Mouse (Mus musculus) fibroblast of lung, adult 2 months (primary cell): ENCODE results near the gene Nsf.
"Not testable (repeated sequence)": the region's sequence is repeated elsewhere in the genome, so short reads cannot be mapped to it uniquely, and the experiment has no call there.

ENCODE experiments used
- DNase-seq: peaks from one replicate; pipeline ENCODE4 v3.0.0-alpha.2; 2011; ENCODE audit warnings: low read depth

Nsf gene

GRCm38 (mm10) chr11:103953896-103954292 is at the start of gene Nsf:
TSS of gene Nsf (minus strand) at chr11:103954056.
- DNase-seq = peak; percentile 46

DNA sequence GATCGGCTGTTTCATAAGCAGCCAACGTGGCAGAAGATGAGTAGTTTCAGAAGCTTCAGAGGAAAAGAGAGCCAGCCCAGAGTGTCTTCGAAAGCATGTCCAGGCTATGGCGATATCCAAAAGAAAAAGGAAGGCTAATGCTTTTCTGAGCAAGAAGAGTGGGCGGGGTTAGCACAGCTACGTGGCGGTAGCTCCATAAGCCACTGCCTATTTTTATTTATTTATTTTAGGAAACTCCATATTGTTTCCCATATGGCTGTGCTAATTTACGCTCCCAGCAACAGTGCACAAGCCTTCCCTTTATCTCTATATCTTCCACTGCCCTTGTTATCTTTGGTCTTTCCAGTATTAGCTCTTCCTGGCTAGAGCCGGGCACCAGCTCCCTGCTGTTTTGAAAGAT is 49.5 kb upstream of the Nsf start:
- DNase-seq = no peak

DNA sequence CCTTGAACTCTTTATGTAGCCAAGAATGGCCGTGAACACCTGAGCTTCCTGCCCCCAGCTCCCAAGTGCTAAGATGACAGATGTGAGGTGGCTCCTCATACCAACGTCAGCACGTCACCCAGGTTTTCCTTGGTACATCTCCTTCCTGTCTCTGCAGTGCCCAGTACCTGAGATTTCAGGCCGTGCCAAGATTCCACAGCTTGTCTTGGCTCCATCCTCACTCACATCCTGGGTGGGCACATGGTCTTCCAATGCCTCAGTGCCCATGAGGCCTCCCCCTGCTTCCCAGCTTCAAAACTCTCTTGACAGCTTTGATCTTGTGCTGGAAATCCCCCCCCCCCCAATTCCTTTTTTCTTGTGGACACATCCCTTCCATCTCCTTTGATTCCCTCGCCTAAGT is 48.3 kb upstream of the Nsf start:
- DNase-seq = no peak

- no peak for DNase-seq
Measured at GRCm38 (mm10) chr11:104001395-104001955, 47.6 kb upstream of the Nsf start.

DNA sequence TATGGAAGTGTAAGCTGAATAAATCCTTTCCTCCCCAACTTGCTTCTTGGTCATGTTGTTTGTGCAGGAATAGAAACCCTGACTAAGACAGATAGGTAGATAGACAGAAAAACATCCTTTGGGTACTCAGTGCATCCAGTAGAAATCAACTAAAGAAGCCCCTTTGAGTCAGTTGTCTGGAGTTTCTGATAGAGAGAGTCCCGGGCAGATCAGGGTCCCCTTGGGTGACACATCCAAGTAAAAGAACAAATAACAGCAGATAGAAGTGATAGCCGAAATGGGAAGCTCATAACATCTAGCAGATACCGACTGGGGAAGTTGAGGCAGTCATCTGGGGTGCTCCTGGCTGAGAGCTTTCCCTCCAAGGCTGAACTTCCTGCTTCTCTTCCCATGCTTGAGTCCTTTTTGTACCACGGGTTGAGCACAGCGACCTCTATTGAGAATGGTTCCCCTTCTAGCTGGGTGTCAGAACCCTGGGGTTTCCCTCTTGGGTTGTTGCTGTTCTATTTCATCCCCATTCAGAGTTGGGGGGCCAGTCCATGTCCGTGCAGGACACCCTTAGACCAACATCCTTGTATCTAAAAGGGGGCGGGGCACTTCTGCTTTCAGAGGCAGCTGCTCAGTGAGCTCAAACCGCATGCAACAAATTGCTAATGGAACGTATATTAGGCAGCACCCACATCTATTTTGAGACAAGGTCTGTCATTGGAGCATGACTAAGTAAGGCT is 47.0 kb upstream of the Nsf start:
- DNase-seq = no peak

DNA sequence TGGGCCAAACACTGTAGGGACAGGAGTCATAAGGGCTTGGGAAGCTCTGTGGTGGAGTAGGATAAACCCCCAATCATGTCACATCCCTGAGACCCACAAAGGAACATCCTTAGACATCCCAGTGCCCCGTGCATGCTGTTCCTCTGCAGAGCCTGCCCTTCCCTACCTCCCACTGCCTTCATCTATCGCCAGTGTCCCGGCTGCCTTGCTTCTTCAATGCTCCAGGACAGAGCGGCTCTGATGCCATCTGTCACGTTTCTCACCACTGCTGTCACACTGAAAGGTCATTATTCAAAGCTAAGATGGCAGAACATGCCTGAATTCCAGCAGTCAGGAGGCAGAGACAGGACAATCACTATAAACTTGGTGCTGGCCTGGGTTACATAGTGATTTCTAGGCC is 44.9 kb upstream of the Nsf start:
- no peak for DNase-seq

DNA sequence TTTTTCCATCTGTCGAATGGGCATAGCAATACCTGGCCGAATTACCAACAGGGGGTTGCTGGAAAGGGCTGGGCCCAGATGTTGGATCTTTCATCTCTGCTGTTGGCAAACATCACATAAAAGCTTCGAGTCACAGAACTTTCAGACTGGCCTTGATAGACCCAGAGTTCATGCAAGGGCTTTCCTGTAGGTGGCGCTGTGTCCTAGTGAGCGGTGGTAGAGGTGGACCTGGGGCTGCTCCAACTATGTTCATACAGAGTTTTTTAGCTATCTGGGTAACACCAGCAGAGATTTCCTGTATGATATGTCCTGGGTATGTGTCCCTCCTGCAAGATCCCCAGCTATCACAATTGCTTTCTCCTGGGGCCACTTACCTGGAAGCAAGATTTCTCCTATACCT is 43.5 kb upstream of the Nsf start:
- no peak for DNase-seq

GRCm38 (mm10) chr11:103992638-103993037 is 38.8 kb upstream of the Nsf start:
- no peak for DNase-seq

GRCm38 (mm10) chr11:103990049-103990557 is 36.2 kb upstream of the Nsf start:
- DNase-seq = not testable (repeated sequence)

- no peak for DNase-seq
Measured at GRCm38 (mm10) chr11:103987423-103987822, 33.6 kb upstream of the Nsf start.

GRCm38 (mm10) chr11:103984067-103984466 is 30.2 kb upstream of the Nsf start:
- DNase-seq = peak; percentile 62

- DNase-seq = no peak
Measured at GRCm38 (mm10) chr11:103981826-103982225, 28.0 kb upstream of the Nsf start.

- no peak for DNase-seq
Measured at GRCm38 (mm10) chr11:103979381-103979780, 25.5 kb upstream of the Nsf start.

GRCm38 (mm10) chr11:103970876-103971275 is 17.0 kb upstream of the Nsf start:
- DNase-seq = no peak

DNA sequence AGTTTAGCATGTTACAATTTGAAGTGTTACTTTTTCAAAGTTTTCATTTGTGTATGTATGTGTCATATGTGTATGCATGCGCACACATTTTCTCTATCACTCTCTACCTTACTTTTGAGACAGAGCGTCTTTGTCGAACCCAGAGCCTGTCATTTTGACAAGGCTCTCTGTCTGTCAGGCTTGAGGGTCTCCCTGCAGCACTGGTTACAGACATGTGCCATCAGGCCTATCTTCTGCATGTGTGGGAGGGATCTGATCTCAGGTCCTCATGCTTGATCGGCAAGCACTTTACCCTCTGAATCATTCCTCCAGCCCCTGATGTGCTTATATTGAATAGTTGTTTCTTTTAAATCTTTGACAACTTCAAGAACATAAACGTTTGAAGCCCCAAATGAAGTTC is 15.4 kb upstream of the Nsf start:
- no peak for DNase-seq

DNA sequence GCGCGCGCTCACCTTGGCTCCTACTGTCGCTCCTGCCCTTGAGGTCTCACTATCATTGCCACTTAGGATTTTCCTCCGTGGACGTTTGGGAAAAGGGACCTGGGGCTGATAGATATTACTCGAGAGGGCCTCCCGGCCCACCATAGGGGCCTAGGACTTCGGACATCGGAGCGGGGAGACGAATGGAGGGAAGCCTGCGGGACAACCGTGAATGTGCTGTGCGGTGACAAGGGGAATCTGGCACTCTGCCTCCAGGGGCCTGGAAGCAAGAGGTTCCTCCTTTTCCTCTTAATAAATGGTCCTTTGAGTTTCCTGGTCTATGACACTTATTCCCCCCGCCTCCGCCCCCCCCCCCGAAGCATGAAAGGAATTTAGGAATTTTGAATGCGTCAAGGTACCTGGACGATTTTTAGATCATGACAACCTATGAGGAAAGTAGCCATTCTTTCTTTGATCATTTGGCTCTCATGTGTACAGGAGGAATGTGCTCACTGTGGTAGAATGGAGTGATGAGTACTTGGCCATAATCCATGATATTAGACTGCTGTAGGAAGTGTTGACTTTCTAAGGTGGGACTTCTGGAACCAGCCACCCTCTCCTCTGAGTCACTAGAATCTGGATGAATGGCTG is 13.4 kb upstream of the Nsf start:
- DNase-seq = no peak

GRCm38 (mm10) chr11:103956866-103957265 is 3.0 kb upstream of the Nsf start:
- no peak for DNase-seq

DNA sequence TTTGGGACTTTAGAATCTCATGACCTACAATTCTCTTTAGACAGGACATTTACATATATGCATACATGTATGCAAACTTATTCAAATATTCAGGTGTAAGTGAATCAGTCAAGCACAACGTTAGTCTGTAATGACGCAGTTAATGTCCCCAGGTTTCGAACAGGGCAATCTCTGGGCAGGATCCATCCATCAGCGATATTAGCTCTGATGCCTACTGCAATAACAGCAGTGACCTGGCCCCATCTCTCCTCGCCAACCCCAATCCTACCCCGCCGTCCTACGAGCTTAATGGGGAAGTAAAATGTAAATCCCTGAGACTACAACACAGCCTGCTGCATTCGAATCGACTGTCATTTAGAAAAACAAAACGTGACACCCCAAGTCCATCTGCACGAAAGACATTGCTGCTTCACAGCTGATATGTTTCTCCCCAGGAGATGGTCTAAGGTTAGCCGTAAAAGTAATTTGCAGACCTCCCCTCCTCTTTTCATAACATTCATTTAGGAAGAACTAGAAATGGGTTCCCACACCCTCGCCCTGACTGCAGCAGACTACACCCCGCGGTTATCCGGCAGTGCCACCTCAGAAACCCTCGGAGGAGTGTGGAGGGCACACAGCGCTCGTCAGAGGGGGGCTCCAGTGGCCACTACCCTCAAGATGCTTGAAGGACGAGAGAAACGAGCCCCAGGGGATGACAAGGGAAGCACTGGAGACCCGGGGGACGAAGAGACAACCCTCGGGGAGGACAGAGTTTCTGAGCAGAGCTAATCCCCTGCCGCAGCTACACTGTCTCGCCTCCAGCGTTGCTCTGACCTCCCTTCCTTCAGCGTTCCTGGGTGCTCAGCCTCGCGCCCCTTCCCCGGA is 592 bp downstream of the Nsf start:
- no peak for DNase-seq

DNA sequence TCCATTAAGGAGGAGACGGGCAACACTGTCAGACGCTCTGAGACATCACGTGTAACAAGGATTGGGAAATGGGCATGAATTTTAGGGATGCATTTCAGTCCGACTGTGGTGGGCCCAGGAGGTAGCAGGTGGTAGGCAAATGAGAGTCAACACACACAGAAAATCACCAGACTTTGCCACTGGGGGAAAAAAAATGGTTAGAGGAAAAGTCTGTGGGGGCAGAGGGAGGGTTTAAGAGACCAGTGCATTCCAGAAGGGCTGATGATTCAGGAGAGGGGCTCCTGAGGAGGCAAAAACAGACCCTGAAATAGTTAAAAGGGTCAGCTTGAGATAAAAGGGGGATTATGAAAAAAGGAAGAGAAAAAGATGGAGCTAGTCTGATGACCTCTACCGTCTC is 1.2 kb downstream of the Nsf start:
- DNase-seq = no peak

DNA sequence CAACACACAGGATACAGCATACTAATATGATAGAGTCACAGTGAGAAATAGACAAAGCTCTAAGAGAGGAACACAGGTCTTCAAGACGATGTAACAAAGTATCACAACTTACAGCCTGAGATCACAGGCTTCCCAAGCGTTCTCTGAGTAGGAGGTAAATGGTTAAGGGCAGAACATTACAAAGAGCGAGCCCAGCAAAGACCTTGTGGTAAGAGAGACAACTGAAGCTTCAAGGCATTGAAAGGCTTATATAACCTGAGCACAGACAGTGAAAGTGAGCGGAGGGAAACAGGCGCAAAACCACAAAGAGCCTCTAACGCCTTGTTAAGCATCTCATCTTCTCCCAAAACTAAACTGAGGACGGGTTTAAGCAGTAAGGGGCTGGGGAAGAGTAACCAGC is 2.8 kb downstream of the Nsf start:
- DNase-seq = no peak

GRCm38 (mm10) chr11:103948952-103949351 is 4.9 kb downstream of the Nsf start:
- DNase-seq = no peak

- no peak for DNase-seq
Measured at GRCm38 (mm10) chr11:103942740-103943139, 11.1 kb downstream of the Nsf start.
